Mouse (Mus musculus): ENCODE data around the gene Hoxa6.

The Hoxa6 gene

GRCm38 (mm10) chr6:52162611-52163365 lies 45.7 kb downstream of the Hoxa6 start:
- DNase-seq = peak in 1 of 2 experiments; percentile 51

- DNase-seq = no peak
Measured at GRCm38 (mm10) chr6:52162093-52162380, 46.5 kb downstream of the Hoxa6 start.

- no peak for DNase-seq
Measured at GRCm38 (mm10) chr6:52161336-52162092, 47.0 kb downstream of the Hoxa6 start.

- DNase-seq = peak; percentile 69 to 87
Measured at GRCm38 (mm10) chr6:52160511-52161335, 47.8 kb downstream of the Hoxa6 start.

- peak; percentile 45 to 51 for DNase-seq
Measured at GRCm38 (mm10) chr6:52159979-52160378, 48.5 kb downstream of the Hoxa6 start.

- peak; percentile 58 to 76 for DNase-seq
Measured at GRCm38 (mm10) chr6:52159164-52159761, 49.3 kb downstream of the Hoxa6 start.

- peak; percentile 89 to 93 for DNase-seq
Measured at GRCm38 (mm10) chr6:52158276-52159051, 50.1 kb downstream of the Hoxa6 start, which contains the start of gene Hoxa1. Gene Hoxa1, minus strand, starts transcription at chr6:52158317.

- DNase-seq = no peak
Measured at GRCm38 (mm10) chr6:52157466-52158275, 50.9 kb downstream of the Hoxa6 start.

GRCm38 (mm10) chr6:52156551-52157200 lies 51.8 kb downstream of the Hoxa6 start:
- DNase-seq = no peak
